Mouse (Mus musculus): ENCODE data around the gene Sf3a2. TPM values are rescaled to one million over a fixed set of nuclear protein-coding genes. Genes with fewer than 3 reads are reported as not detected.
"Not testable (repeated sequence)": the region's sequence is repeated elsewhere in the genome, so short reads cannot be mapped to it uniquely, and the experiment has no call there.

Gene Sf3a2
- total RNA-seq, 4 experiments from 2014 or later = 52.0 to 78.6 (median 55.5) TPM

DNA sequence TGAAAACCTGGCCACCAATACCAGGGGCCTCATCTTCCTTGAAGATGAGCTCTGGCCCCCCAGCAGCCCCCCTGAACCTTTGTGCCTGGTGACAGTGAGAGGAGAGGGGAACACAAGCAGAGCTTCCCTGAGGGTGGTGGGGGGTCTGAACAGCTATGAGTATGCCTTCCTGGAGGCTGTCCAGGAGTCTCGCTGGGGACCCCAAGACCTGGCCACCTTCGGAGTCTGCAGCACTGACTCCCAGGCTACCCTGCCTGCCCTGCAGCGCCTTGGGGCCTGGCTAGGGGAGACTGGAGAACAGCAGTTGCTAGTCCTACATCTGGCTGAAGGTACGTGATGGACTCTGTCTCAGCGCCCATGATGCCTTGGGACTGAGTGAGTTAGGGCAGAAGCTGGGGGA, 7.3 kb downstream of the Sf3a2 start:
- DNase-seq = no peak

DNA sequence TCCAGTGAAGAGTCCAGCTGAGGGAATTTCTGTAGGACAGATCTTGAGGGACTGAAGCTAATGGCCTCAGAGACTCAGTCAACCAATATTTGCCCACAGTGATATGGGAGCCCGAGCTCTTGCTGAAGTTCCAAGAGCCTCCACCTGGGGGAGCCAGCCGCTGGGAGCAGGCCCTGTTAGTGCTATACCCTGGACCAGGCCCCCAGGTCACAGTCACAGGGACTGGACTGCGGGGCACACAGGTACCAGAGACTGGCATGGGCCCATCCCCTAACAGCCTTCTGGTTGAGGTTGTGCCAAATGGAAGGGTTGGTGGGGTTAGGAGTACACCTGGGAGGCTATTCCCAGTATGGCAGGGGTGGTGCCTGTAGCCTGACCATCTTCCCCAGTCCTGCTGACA, 7.9 kb downstream of the Sf3a2 start:
- no peak for DNase-seq

DNA sequence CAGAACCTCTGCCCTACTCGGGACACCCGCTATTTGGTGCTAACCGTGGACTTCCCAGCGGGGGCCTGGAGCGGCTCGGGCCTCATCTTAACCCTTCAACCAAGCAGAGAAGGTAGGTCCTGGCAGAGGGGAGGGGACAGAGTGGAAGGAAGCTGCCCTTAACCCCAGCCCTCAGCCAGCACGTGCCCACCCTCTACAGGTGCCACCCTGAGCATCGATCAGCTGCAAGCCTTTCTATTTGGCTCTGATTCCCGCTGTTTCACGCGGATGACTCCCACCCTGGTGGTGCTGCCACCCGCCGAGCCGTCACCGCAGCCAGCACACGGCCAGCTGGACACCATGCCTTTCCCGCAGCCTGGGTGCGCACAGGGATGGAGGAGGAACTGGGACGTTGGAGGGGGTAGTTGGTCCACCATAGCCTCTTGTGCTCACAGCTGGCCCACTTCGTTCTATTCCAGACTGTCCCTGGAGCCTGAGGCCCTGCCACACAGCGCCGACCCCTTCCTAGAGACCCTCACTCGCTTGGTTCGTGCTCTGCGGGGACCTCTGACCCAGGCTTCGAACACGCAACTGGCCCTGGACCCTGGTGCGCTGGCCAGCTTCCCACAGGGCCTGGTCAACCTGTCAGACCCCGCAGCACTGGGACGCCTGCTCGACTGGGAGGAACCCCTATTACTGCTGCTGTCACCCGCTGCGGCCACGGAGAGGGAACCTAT, 8.5 kb downstream of the Sf3a2 start:
- no peak for DNase-seq

DNA sequence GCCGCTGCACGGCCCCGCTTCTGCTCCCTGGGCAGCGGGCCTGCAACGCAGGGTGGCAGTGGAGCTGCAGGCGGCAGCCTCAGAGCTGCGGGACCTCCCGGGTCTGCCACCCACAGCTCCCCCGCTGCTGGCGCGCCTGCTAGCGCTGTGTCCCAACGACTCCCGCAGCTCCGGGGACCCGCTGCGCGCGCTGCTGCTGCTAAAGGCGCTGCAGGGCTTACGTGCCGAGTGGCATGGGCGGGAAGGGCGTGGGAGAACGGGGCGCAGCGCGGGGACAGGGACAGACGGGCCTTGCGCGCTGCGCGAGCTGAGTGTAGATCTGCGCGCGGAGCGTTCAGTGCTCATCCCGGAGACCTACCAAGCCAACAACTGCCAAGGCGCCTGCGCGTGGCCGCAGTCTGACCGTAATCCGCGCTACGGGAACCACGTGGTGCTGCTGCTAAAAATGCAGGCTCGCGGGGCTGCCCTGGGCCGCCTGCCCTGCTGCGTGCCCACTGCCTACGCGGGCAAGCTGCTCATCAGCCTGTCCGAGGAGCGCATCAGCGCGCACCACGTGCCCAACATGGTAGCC, 9.1 kb downstream of the Sf3a2 start:
- no peak for DNase-seq

DNA sequence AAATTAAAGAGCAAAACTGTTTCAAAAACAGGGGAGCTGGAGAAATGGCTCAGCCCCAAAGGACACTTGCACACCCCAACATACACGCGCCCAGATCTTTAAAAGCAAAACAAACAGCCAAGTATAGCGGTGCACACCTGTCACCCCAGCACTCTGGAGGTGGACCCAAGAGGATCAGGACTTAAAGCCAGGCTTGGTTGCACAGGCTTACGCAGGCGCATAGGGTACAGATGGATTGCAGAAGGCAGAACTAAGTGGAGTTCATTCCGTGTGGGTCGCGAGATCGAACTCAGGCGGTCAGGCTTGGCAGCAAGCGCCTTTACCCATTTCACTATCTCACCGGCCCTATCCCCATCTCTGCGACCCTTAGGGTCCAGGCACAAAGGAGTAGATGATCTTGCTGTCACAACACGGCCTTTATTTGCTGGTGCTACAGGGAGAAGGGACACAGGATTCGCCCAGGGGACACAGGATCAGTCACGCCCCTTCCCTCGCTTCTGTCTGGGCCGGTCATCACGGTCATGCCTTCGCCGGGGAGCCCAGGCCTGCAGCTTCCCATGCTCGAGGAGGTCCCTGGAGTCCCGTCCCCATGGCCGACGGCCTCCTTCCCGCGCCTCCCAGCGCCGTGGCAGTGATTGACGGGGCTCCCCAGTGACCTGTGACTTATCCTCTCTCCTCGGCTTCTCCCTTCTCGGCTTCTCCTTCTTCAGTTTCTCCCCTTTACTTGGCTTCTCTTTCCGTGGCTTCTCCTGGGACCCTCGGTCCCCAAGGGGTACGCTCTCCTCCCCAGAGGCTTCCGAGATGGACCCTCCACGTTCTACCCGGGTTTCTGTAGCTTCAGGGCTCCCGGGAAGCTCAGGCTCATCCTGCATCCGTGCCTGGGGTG, 10.3 kb downstream of the Sf3a2 start:
- DNase-seq = no peak

DNA sequence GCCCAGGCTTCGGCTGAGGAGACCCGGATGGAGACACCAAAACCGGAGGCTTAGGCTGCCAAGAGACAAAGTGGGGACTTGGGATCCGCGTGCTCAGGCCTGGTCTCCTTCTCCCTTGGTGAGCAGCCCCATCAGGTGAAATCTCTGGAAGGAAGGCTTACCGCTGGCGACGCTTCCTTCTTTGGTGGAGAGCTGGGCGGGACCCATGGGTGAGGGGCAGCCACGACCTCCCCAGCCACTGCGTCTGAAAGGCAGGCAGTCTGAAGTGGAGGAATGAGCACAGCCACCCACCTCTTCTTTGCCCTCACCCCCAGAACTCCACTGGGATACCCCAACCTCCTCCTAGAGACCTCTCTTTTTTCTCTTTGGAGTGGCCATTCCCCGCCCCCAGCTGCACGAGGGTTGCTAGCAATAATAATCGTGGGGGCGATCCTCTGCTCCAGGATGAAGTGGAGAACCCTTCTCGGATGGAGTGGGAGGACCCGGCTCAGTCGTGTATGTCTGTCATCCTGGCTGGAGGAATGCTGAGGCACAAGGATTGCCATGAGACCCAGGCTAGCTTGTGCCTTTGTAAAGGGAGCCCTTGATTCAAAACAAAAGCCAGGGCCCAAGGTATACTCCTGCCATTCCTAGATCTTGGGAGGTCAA, 11.1 kb downstream of the Sf3a2 start:
- no peak for DNase-seq

DNA sequence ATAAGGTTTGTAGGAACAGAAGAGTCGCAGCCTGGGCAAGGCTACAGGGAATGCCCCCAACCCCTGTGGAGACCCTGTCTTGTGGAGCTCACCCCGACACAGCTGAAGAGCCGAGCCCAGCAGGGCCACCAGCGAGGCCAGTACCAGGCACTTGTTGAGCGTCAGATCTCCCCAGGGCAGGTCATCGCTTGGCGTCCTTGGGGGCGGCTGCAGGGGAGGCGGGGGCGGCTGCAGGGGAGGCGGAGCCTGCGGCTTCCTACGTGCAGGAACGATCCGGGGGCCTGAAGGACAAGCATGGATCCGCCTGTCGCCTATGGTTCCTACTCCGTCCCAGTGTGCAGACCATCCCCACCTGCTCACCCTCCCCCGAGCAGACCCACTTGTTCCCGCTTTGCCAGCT, 12.1 kb downstream of the Sf3a2 start:
- DNase-seq = no peak

DNA sequence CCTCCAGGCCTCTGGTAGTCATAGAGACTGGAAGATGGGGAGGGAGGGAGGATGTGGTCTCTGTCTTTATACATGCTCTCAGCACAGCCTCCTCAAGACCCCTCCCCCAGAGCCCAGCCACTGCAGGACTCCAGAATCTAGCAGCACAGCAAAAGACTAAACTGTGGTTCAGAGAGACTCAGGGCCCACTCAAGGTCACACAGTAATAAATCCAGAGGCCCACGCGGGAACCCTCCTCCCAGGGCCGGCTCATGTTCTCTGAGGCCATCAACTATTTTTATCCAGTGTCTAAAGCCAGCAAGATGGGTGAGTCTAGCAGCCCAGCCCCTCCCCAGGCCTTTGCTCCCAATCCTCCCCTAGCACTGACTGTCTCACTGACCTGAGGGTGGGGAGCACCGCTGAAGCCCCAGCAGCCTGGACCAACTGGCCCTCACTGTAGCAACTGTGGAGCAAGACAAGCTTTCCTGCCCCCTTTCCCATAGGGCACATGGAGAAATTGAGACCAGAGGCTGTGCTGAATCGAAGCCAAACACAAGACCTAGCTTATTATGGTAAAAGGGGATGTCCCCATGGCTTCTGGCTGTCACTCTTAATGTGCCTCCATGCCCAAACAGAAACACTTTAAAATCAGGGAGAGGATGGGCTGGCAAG, 14.5 kb downstream of the Sf3a2 start:
- no peak for DNase-seq

DNA sequence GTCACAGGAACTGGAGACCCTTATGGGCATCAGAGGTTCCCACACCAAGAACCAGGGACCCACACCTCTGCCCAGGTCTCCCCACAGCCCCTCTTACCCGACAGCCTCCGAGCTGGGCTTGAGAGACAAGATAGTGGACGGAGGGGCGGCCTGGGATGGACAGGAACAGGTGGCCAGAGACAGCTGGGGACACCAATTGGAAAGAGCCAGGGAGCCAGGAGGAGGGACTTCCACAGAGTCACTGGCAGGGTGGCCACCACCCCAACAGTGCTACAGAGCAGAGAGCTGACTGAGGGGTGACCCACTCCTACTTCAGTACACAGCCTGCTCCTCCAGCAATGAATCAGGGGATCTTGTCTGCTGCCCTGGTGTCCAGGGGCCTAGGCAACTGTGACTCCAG, 15.4 kb downstream of the Sf3a2 start, which contains the start of gene Jsrp1:
Jsrp1 (minus strand) TSS at position 133 of the 400 bp plus-strand sequence.
- DNase-seq = no peak

DNA sequence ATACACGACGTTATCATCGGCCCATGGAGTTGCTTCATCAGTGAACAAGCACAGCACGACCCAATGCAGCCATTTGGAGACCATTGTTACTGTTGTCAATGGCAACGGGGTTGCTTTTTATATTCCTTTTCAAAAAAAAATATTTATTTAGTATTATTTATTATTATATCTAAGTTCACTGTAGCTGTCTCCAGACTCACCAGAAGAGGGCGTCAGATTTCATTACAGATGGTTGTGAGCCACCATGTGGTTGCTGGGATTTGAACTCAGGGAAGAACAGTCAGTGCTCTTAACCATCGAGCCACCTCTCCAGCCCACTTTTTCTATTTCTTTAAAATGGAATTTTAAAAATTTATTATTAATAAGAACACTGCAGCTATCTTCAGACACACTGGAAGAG, 16.8 kb downstream of the Sf3a2 start:
- no peak for DNase-seq

DNA sequence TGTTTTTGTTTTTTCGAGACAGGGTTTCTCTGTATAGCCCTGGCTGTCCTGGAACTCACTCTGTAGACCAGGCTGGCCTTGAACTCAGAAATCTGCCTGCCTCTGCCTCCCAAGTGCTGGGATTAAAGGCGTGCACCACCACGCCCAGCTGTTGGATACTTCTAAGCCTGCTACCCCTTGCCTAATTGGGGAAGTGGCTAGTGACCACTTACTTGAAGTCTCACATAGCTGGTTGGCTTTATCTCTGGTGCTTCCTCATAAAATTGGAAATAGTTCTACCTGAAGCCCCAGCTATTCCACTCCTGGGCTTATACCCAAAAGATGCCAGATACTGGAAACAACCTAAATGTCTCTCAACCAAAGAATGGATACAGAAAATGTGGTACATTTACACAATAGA, 18.3 kb downstream of the Sf3a2 start:
- DNase-seq = not testable (repeated sequence)

DNA sequence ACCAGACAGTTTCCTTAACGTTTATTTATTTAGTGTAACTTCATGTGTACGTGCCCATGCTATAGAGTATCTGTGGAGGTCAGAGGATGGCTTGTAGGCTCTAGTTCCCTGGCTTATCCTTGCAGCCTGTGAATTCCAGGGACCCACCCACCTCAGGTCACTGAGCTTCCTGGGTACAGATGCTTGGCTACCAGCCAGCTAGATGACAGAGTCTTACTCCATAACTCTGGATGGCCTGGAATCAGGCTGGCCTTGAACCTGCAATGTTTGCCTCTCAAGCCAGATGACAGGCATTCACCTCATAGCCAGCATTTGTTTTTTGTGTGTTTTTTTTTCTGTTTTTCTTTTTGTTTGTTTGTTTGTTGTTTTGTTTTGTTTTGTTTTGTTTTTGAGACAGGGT, 19.2 kb downstream of the Sf3a2 start:
- no peak for DNase-seq

DNA sequence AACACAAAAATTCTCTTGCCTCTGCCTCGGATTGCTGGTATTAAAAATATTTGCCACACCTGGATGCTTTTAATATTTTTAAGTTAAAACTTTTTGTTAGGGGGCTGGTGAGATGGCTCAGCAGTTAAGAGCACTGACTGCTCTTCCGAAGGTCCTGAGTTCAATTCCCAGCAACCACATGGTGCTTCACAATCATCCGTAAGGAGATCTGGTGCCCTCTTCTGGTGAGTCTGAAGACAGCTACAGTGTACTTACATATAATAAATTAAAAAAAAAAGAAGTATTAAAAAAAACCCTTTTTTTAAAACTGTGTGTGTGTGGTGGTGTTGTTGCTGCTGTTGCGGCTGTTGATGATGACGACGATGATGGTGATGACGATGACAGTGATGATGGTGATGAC, 20.0 kb downstream of the Sf3a2 start:
- DNase-seq = not testable (repeated sequence)

DNA sequence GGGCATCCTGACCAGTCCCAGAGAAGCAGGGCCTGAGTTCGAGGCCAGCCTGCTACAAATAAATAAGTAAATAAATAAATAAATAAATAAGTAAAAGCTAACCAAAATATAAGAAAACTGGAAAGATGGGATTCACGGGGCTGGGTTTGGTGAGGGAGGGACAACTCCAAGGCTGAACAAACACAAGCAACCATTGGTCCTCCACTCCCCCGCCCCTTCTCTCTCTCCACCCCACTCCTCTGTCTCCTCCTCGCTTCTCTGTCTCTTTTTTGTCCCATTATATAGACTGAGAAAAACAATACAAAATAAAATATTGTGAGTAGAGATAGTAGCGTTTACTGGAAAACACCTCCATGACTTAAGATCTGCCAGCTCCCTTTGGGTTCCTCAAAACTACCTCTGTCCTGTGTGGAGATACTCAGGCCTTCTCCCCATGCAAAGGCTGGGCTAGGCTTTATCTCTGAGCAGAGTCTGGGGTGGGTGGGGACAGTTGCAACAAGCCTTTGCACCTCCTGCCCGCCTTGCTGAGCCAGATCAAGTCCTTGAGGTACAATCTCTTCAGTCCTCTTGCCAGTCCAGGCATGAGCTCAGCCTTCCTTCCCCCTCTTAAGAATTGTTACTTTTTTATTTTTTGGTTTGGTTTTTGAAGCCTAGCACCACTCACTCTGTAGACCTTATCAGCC, 20.7 kb downstream of the Sf3a2 start:
- no peak for DNase-seq

DNA sequence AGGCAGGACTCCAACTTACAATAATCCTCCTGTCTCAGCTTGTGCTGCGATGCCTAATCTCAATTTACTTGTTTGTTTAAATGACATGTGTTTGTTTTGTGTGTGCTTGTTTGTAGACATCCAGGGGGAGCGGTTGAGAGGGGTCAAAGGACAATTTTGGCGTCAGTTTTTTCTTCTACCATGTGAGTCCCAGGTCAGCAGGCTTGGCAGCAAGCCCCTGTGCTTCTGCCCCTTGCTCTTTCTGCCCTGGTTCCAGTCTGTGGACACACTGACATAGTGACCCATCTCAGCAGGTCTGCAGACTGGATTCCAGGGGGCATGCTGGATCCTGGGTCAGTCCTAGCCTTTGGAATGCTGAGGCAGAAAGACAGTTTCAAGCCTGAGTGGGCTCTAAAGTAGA, 21.4 kb downstream of the Sf3a2 start:
- DNase-seq = no peak

DNA sequence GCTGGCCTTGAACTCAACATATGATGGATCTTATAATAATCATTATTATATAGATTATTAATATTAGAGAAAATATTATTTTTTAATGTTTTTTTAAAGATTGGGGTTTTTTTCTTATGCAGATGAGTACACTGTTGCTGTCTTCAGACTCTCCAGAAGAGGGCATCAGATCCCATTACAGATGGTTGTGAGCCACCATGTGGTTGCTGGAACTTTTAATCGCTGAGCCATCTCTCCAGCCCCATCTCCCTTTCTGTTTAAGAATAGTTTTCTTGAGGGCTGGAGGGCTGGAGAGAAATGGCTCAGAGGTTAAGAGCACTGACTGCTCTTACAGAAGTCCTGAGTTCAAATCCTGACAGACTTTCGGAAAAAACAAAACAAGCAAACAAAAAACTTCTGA, 24.0 kb downstream of the Sf3a2 start:
- DNase-seq = no peak

DNA sequence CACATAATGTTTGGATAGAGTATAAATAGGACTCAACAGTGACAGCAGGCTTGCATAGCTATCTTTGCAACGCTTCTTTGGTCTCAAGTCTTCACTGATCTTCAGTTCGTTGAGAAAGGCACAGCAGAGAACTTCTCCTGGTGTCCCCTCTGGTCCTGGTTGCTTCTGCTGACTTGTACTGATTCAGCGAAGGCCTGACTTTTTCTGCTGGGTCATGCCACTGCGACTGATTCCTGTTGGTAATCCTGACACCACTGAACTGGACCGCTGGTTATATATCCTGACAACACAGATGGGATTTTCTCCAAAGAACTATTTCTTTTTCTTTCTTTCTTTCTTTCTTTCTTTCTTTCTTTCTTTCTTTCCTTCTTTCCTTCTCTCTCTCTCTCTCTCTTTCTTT, 24.5 kb downstream of the Sf3a2 start:
- no peak for DNase-seq

DNA sequence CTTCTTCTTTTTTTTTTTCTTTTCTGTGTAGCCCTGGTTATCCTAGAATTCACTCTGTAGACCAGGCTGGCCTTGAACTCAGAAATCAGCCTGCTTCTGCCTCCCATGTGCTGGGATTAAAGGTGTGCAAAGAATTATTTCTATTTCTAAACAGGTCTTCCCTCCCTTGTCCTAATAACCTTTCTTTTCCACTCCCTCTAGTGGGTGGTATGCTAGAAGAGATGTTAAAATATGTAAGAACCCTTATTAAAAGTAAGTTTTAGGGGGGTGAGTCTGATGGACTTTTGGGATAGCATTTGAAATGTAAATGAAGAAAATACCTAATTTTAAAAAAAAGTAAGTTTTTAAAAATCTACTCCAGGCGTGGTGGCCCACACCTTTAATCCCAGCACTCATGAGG, 25.3 kb downstream of the Sf3a2 start:
- no peak for DNase-seq

DNA sequence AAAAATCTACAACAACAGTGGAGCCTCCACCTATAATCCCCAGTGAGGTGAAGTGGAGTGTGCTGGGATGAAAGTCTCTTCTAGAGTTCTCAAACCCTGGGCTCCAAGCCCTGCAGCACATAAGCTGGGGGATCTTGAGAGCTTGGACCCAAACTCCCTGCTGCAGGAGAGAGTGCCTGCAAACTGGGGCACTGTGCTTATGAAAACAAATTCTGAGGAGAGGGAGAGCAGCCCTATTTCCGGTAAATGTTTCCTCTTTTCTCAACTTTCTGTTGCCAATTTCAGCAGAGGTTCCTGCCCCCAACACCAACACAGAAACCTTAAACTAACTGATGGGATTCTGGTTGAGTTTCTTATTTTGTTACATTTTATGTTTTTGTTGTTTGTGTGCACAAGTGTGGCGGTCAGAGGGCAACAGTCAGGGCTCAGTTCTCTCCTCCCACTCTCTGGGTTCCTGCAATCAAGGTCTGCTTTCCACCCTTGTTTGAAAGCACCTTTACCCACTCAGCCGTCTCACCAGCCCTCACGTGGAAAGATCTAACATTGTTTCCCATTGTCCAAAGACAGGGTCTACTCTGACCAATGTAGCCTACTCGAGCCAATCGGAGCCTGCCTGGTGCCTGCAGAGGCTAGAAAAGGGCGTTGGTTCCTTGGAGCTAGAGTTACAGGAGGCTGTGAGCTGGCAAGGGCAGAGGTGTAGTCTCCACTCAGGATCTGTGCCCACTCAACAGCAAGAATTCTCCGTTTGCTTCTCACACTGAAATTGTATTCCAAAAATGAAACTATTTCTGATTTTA, 26.0 kb downstream of the Sf3a2 start:
- no peak for DNase-seq

DNA sequence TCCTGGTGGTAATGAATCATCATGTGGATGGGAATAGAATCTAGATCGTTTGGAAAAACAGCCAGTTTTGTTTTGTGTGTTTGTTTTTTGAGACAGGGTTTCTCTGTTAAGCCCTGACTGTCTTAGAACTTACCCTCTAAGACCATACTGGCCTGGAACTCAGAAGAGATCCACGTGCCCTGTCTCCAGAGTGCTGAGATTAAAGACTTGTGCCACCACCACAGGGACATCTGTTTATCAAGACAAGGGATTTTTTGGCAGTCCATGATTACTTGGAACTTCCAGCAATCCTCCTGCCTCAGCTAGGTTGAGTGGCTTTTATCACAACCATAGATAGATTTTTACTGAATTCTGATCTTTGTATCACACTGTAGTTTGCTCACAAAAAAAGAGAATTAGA, 26.8 kb downstream of the Sf3a2 start:
- no peak for DNase-seq
